Mouse (Mus musculus) ES-E14 (cell line): ENCODE measurements around the gene Gm10799.
"Not testable (repeated sequence)": the region's sequence is repeated elsewhere in the genome, so short reads cannot be mapped to it uniquely, and the experiment has no call there.

ENCODE experiments used
- CHD2 ChIP-seq: IDR thresholded peaks from 2 replicates; pipeline ENCODE4 v1.6.1; 2014; ENCODE audit warnings: mild to moderate bottlenecking, low read depth, low read length, inconsistent platforms
- HCFC1 ChIP-seq: IDR thresholded peaks from 2 replicates; pipeline ENCODE4 v1.6.1; 2012; ENCODE audit warnings: low read length, inconsistent platforms, borderline replicate concordance; ENCODE audit not compliant: insufficient read depth
- MAFK ChIP-seq: IDR thresholded peaks from 2 replicates; pipeline ENCODE4 v1.6.1; 2014; ENCODE audit warnings: mild to moderate bottlenecking, low read depth, low read length, inconsistent platforms; ENCODE audit not compliant: insufficient read depth

- not testable (repeated sequence) for TF ChIP-seq HCFC1, CHD2, MAFK
These were observed 29.0 kb upstream of the Gm10799 start for GRCm38 (mm10) chr2:104097396-104097795.
